Mouse (Mus musculus): ENCODE data around the gene Fgfr1op.

GRCm38 (mm10) chr17:8225746-8226145, 60.4 kb downstream of the Fgfr1op start:
- TF ChIP-seq CTCF (IDR thresholded peaks at IDR 0.05; ENCODE audit: borderline replicate concordance, insufficient read depth, low read length), result no peak
- no peak for TF ChIP-seq POLR2A (IDR thresholded peaks at IDR 0.05; ENCODE audit: low read depth, low read length)
